Mouse (Mus musculus): ENCODE data around the gene Lrrc52. TPM values are rescaled to one million over a fixed set of nuclear protein-coding genes. Genes with fewer than 3 reads are reported as not detected.

Lrrc52 gene
- polyA plus RNA-seq, 1 experiment, result not detected

DNA sequence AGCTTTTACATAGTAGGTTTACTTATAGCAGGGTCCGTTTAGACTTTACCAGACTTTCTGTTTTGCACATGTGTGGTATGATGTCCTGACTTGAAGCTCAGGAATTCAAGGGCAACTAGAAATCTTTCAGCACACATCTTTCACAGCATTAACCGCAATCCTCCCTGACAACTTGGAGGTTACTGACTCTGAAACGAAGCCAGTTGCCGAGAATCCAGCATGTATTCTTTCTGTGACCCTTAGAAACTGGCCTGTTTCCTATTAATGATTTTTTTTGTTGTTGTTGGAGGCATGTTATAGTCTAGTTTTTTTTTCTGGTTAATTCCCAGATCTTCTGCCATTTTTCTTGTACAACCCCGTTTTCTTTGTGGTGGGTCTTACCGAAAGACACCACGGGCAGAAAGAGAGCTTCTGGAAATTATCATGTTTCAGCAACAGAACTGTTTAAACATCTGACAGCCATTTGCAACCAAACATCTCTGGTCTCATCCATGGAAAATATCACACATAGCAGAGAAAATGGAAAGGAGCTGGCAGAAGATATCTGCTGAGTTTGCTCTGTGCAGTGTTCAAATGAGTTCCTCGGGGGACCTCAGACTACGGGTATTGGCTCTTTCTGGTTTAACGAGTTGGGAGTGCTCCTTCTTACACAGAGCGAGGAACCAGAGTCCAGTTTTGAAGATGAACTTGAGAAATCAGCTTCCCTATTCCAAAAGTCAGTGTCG, 54.4 kb downstream of the Lrrc52 start:
- Histone ChIP-seq H3K27ac (replicated peaks; ENCODE audit: low read depth, low read length) (no peak overlapping the region), H3K4me1 (ENCODE audit: control insufficient read depth, insufficient read depth, insufficient read length, low read length) (no peaks in the 10 kb centered on the region), H3K4me3 (ENCODE audit: insufficient read depth, low read depth, low read length) (no peak overlapping the region)

DNA sequence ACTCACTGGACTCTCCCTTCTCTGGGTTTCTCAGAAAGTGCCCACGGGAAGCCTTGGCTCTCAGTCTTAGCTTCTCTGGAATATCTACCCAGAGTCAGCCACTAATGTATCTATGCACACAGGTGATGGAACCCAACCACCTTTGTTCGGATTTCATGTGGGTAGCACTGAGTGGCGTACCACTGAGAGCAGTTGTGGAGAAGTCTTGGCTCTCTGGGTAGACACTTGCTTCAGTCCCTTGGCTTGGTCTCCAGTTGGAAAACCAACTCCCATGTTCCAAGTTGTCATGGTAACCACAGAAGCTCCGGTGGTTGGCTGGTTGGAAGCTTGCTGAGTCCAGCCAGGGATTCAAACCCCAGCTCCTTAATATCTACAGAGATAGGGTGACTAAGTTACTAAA, 57.0 kb downstream of the Lrrc52 start:
- Histone ChIP-seq H3K27ac (replicated peaks; ENCODE audit: low read depth, low read length) (no peak overlapping the region), H3K4me3 (ENCODE audit: insufficient read depth, low read depth, low read length) (no peak overlapping the region), H3K4me1 (ENCODE audit: control insufficient read depth, insufficient read depth, insufficient read length, low read length) (no peaks in the 10 kb centered on the region)

DNA sequence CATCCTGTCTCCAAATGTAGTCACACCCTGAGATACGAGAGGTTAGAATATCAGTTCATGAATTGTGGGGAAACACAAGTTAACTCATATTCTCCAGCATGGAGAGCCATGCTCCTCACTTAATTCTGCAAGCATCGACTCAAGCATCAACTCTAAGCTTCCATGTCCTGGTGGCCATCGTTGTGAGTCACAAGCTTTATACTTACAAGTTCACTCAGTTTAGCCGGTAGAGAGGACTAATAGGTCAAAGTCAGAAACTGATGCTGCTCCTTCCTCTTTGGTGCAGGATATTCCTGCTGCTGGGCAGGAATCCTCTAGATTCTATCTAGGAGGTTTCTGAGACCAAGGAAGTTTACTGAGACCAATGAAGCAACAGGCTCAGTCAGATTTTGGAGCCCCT, 61.3 kb downstream of the Lrrc52 start:
- H3K4me1 ChIP-seq (ENCODE audit: control insufficient read depth, insufficient read depth, insufficient read length, low read length), result no peaks in the 10 kb centered on the region
- no peak overlapping the region for H3K27ac ChIP-seq (replicated peaks; ENCODE audit: low read depth, low read length)
- no peak overlapping the region for H3K4me3 ChIP-seq (ENCODE audit: insufficient read depth, low read depth, low read length)

Other genes starting within 250 kb of the Lrrc52 start
- gene Uck2, start 181.5 kb downstream of the Lrrc52 start, polyA plus RNA-seq (2012; ENCODE audit: insufficient read depth, insufficient read length, missing spikeins), result 13.8 and 23.6 TPM in 2 replicates
- 172 and 174 TPM in 2 replicates for gene Tmco1, start 158.4 kb downstream of the Lrrc52 start, polyA plus RNA-seq (2012; ENCODE audit: insufficient read depth, insufficient read length, missing spikeins)
- 63.8 and 97.0 TPM in 2 replicates for gene Aldh9a1, start 116.8 kb downstream of the Lrrc52 start, polyA plus RNA-seq (2012; ENCODE audit: insufficient read depth, insufficient read length, missing spikeins)
- gene Mgst3, start 72.9 kb downstream of the Lrrc52 start, polyA plus RNA-seq (2012; ENCODE audit: insufficient read depth, insufficient read length, missing spikeins), result 114 and 119 TPM in 2 replicates
- 26.0 and 34.8 TPM in 2 replicates for gene Rxrg, start 131.6 kb upstream of the Lrrc52 start, polyA plus RNA-seq (2012; ENCODE audit: insufficient read depth, insufficient read length, missing spikeins)
- not detected in 2 replicates for gene Lmx1a, start 222.5 kb upstream of the Lrrc52 start, polyA plus RNA-seq (2012; ENCODE audit: insufficient read depth, insufficient read length, missing spikeins)

All from brown adipose tissue, adult 24 weeks (tissue).